Mouse (Mus musculus) adrenal gland, postnatal 14 days (tissue): ENCODE data around the gene Sun5. TPM values are rescaled to one million over a fixed set of nuclear protein-coding genes. Genes with fewer than 3 reads are reported as not detected.
"Not testable (repeated sequence)": the region's sequence is repeated elsewhere in the genome, so short reads cannot be mapped to it uniquely, and the experiment has no call there.

Experiments used
- DNase-seq: peaks from one replicate; pipeline ENCODE4 v3.0.0; 2021; ENCODE audit warnings: mixed read lengths
- long read RNA-seq, 2 experiments: library from polyadenylated mRNA; stranded (forward); transcript quantifications; one replicate each; pipeline ENCODE4 v2.0.0; 2021
- total RNA-seq: library from RNA; stranded (reverse); gene quantifications from 2 replicates; pipeline ENCODE4 v1.2.3, GENCODE M21; 2021

The Sun5 gene
- total RNA-seq: not detected in 2 replicates
- long read RNA-seq, experiment 1: 0 reads
- long read RNA-seq, experiment 2: 0 reads

GRCm38 (mm10) chr2:153870984-153871383, at the start of gene Sun5:
Gene Sun5, minus strand, starts transcription at chr2:153871084.
- DNase-seq: no peak

GRCm38 (mm10) chr2:153917930-153918329, 47.0 kb upstream of the Sun5 start, which contains the start of gene Bpifb3:
Gene Bpifb3, plus strand, starts transcription at chr2:153918230.
- DNase-seq: no peak

GRCm38 (mm10) chr2:153914151-153914550, 43.3 kb upstream of the Sun5 start:
- peak; percentile 92 for DNase-seq

- DNase-seq: peak; percentile 64
Observed at GRCm38 (mm10) chr2:153906626-153907025, 35.7 kb upstream of the Sun5 start.

- no peak for DNase-seq
Observed at GRCm38 (mm10) chr2:153902726-153903125, 31.8 kb upstream of the Sun5 start.

GRCm38 (mm10) chr2:153900088-153900487, 29.2 kb upstream of the Sun5 start, which contains the start of gene Bpifb6:
Gene Bpifb6, plus strand, starts transcription at chr2:153900388.
- DNase-seq: no peak

- no peak for DNase-seq
Observed at GRCm38 (mm10) chr2:153899111-153899510, 28.2 kb upstream of the Sun5 start.

GRCm38 (mm10) chr2:153874745-153875144, 3.9 kb upstream of the Sun5 start, which contains the start of gene Bpifb2:
Gene Bpifb2, plus strand, starts transcription at chr2:153875045.
- DNase-seq: no peak

GRCm38 (mm10) chr2:153861960-153862359, 8.9 kb downstream of the Sun5 start:
- no peak for DNase-seq

GRCm38 (mm10) chr2:153860715-153861114, 10.2 kb downstream of the Sun5 start:
- DNase-seq: no peak

- no peak for DNase-seq
Observed at GRCm38 (mm10) chr2:153860315-153860714, 10.6 kb downstream of the Sun5 start.

GRCm38 (mm10) chr2:153859581-153859980, 11.3 kb downstream of the Sun5 start:
- no peak for DNase-seq

- no peak for DNase-seq
Observed at GRCm38 (mm10) chr2:153853544-153853943, 17.3 kb downstream of the Sun5 start.

GRCm38 (mm10) chr2:153851030-153851360, 19.9 kb downstream of the Sun5 start:
- DNase-seq: peak; percentile 81

- DNase-seq: peak; percentile 42
Observed at GRCm38 (mm10) chr2:153850351-153851029, 20.4 kb downstream of the Sun5 start.

- DNase-seq: no peak
Observed at GRCm38 (mm10) chr2:153848389-153848788, 22.5 kb downstream of the Sun5 start.

- no peak for DNase-seq
Observed at GRCm38 (mm10) chr2:153842854-153843253, 28.0 kb downstream of the Sun5 start.

- peak; percentile 39 for DNase-seq
Observed at GRCm38 (mm10) chr2:153833291-153833690, 37.6 kb downstream of the Sun5 start.

GRCm38 (mm10) chr2:153828704-153829103, 42.2 kb downstream of the Sun5 start:
- DNase-seq: no peak

- DNase-seq: no peak
Observed at GRCm38 (mm10) chr2:153827171-153827830, 43.6 kb downstream of the Sun5 start.

GRCm38 (mm10) chr2:153825900-153826299, 45.0 kb downstream of the Sun5 start:
- DNase-seq: not testable (repeated sequence)

GRCm38 (mm10) chr2:153824593-153824992, 46.3 kb downstream of the Sun5 start:
- DNase-seq: peak; percentile 29

- DNase-seq: no peak
Observed at GRCm38 (mm10) chr2:153822005-153822543, 48.8 kb downstream of the Sun5 start.
